Mouse (Mus musculus) layer of hippocampus, postnatal 25 days (tissue): Measurements from ENCODE around the gene Lekr1. TPM values are rescaled to one million over a fixed set of nuclear protein-coding genes. Genes with fewer than 3 reads are reported as not detected.
A peak's percentile ranks its signal among the peaks of the same experiment; 100 is the strongest.

Experiments used
- DNase-seq, 2 experiments: peaks; one replicate each; pipeline ENCODE4 v3.0.0; 2022; ENCODE audit warnings: mixed read lengths in 2 of 2, low spot score in 1 of 2; ENCODE audit errors: extremely low spot score in 1 of 2
- microRNA-seq, 2 experiments: library from miRNA; unstranded; fragments of <30 nt; microRNA quantifications; one replicate each; pipeline ENCODE4 v1.2.0; 2021
- total RNA-seq, 2 experiments: library from RNA; stranded (reverse); gene quantifications; 2 replicates each; pipeline ENCODE4 v1.2.3; 2021

Lekr1 gene
- total RNA-seq, 2 experiments from 2014 or later = 5.6 to 6.8 TPM

DNA sequence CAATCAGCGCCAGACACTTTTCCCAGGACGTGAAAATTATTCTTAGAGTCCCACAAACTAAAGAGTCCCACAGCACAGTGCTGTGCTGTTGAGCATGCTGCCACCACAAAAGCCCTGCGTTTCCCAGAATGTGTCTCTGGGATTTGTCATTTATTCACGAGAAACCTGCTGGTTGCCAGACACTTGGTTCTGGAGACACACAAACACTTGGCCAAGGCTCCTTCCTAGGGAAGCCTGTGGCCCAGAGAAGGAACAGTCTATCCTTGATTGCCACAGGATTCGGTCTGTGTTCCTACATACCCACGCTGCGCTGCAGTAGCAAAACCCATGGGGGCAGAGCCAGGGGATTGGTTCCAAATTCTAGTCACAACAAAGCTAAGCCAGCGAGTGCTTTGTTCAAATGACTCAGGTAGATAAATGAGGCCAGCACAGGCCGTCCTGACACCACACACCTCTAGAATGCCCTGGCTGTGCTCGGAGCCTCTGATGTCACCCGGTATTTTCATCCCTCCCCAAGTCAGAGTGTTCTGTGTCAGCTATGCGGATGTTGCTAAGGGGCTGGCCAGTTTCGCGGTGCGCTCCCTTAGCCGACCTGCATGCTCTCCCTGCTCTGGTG is 197.8 kb downstream of the Lekr1 start:
- peak in 1 of 2 experiments; percentile 22 for DNase-seq

DNA sequence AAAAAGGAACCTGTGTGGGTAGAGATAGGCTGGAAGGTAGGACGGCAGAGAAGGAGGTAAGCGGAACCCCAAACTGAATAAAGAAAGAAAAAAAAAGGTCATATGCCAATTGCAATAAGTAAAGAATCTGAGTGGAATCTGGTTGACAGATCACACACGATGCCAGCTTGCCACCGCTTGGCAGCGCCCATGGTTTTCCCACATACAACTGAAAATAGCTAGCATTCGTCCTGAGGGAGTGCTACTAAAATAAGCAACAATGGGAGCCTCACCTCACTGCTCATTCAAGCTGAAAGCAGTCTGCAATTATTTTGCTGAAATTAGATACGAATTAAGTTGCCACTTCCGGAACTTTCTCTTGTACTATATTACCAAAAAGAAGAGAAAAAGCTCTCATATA is 202.9 kb downstream of the Lekr1 start:
- DNase-seq = peak in 1 of 2 experiments; percentile 22

- DNase-seq = no peak
Observed at GRCm38 (mm10) chr3:65869724-65870123, 203.7 kb downstream of the Lekr1 start.

GRCm38 (mm10) chr3:65871188-65871603 is 205.2 kb downstream of the Lekr1 start:
- peak in 1 of 2 experiments; percentile 16 for DNase-seq

GRCm38 (mm10) chr3:65871609-65872272 is 205.7 kb downstream of the Lekr1 start:
- no peak for DNase-seq

- no peak for DNase-seq
Observed at GRCm38 (mm10) chr3:65873093-65873830, 207.2 kb downstream of the Lekr1 start.

Small RNAs within 50 kb of the gene (microRNA-seq; reads per million reads assigned to microRNA genes)
- gene Mir8120 = 0.18 to 0.80 reads per million in 2 experiments

Other genes starting within 250 kb of the Lekr1 start
- 10 to 100 TPM; 13.5 to 16.4 TPM for gene Tiparp, start 137.8 kb upstream of the Lekr1 start, total RNA-seq